Mouse (Mus musculus) liver, adult 2 months (tissue): Measurements from ENCODE around the gene Rbm25.

ENCODE experiments used
- CTCF ChIP-seq: fragments of 200-500 bp; IDR thresholded peaks from 2 replicates; pipeline ENCODE4 v1.5.1; 2011; ENCODE audit warnings: low read depth, low read length, control low read depth
- POLR2A ChIP-seq: fragments of 200-500 bp; IDR thresholded peaks from 2 replicates; pipeline ENCODE4 v1.6.1; 2011; ENCODE audit warnings: low read length, control low read depth; ENCODE audit not compliant: insufficient read depth; ENCODE audit errors: extremely low read depth

DNA sequence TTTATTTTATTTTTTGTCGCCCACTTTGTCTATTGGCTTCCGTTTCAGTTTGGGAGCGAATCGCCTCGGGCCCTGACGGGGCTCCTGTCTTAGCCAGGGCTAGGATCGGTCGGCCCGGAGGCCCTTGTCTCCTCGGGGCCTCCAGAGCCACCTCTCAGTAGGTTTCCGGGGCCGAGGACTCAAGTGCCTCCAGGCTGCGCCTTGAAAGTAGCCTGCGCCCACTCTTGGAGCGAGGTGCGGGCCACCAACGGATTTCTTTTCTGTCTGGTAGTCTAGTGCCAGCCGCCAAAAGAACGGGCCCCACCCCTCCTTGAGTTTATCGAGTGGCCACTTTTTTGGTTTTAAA is 1.6 kb downstream of the Rbm25 start:
- TF ChIP-seq CTCF (no peak), POLR2A (no peak)
